Mouse (Mus musculus): ENCODE results near the gene Fmr1nb. TPM values are rescaled to one million over a fixed set of nuclear protein-coding genes. Genes with fewer than 3 reads are reported as not detected.
"Not testable (repeated sequence)": the region's sequence is repeated elsewhere in the genome, so short reads cannot be mapped to it uniquely, and the experiment has no call there.

Fmr1nb gene
- not detected in 2 replicates for polyA plus RNA-seq (2016; fragmentation: Nextera tagmentation; extraction: Ambion mirVana)

- no peak within 1 kb of the TSS for H3K4me2 ChIP-seq
- H3K9ac ChIP-seq (replicated peaks) = no peak within 1 kb of the TSS
- no peak for ATAC-seq (ENCODE audit: insufficient number of reproducible peaks, insufficient read depth, low FRiP score, low TSS enrichment, low read depth)
- H3K4me1 ChIP-seq (replicated peaks) = no peaks in the 10 kb centered on the region
- no peaks in the 10 kb centered on the region for H3K36me3 ChIP-seq
- 91% methylated on average over 15 of the region's 15 CpGs for WGBS
- H3K9me3 ChIP-seq = no peaks in the 10 kb centered on the region
- H3K27me3 ChIP-seq = no peaks in the 10 kb centered on the region
- no peak within 1 kb of the TSS for H3K27ac ChIP-seq
- no peak within 1 kb of the TSS for H3K4me3 ChIP-seq (replicated peaks)
These were observed at the start of gene Fmr1nb for GRCm38 (mm10) chrX:68761606-68762005. TSS of gene Fmr1nb (plus strand) at chrX:68761839.

- ATAC-seq (ENCODE audit: insufficient number of reproducible peaks, insufficient read depth, low FRiP score, low TSS enrichment, low read depth) = no peak
- H3K9ac ChIP-seq (replicated peaks) = no peak overlapping the region
- H3K4me3 ChIP-seq (replicated peaks) = no peak overlapping the region
- H3K36me3 ChIP-seq = no peaks in the 10 kb centered on the region
- no peaks in the 10 kb centered on the region for H3K4me1 ChIP-seq (replicated peaks)
- no peaks in the 10 kb centered on the region for H3K9me3 ChIP-seq
- no peaks in the 10 kb centered on the region for H3K27me3 ChIP-seq
- 63% methylated on average over 1 of the region's 1 CpGs for WGBS
- H3K4me2 ChIP-seq = no peak overlapping the region
- no peak overlapping the region for H3K27ac ChIP-seq
These were observed 24.7 kb upstream of the Fmr1nb start for GRCm38 (mm10) chrX:68736902-68737301.

DNA sequence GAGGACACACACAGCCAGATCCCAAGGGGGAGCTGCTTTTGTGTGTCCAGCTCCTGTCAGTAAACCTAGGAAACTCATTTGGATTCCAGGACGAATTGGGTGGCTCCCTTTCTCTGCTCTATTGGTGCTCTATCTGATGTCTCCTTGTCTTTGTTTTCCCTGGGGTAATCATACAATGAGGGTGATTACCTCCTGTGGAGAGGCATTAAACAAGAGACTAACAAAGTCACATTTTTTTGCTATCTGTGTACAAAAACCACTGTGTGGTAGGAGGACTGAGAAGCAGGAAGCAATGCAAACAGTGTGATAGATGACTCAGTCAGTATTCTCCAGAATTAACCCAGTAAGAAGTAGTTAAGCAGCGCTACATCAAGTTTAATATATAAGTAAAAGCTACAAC is 21.6 kb upstream of the Fmr1nb start:
- no peak for ATAC-seq (ENCODE audit: insufficient number of reproducible peaks, insufficient read depth, low FRiP score, low TSS enrichment, low read depth)
- no peaks in the 10 kb centered on the region for H3K27me3 ChIP-seq
- H3K4me1 ChIP-seq (replicated peaks) = no peaks in the 10 kb centered on the region
- no peak overlapping the region for H3K27ac ChIP-seq
- H3K9me3 ChIP-seq = no peaks in the 10 kb centered on the region
- no peak overlapping the region for H3K4me2 ChIP-seq
- H3K9ac ChIP-seq (replicated peaks) = no peak overlapping the region
- H3K36me3 ChIP-seq = no peaks in the 10 kb centered on the region
- 65% methylated on average over 2 of the region's 2 CpGs for WGBS
- H3K4me3 ChIP-seq (replicated peaks) = no peak overlapping the region

- not testable (repeated sequence) for H3K9me3 ChIP-seq; H3K9ac ChIP-seq (replicated peaks); H3K36me3 ChIP-seq; H3K4me1 ChIP-seq (replicated peaks); H3K27ac ChIP-seq; H3K27me3 ChIP-seq; ATAC-seq (ENCODE audit: insufficient number of reproducible peaks, insufficient read depth, low FRiP score, low TSS enrichment, low read depth)
- Histone ChIP-seq H3K4me3 (replicated peaks) (peak overlapping the region; percentile 31; the same call in 1 of the 2 replicates), H3K4me2 (peak overlapping the region; percentile 43)
- 16% methylated on average over 2 of the region's 2 CpGs for WGBS
These were observed 58.8 kb downstream of the Fmr1nb start for GRCm38 (mm10) chrX:68820449-68820848.

GRCm38 (mm10) chrX:68821059-68821458 is 59.4 kb downstream of the Fmr1nb start, which contains the start of gene Gm14698:
TSS of gene Gm14698 (plus strand) at chrX:68821093.
- 0 out of 2 replicates have a peak, but pooled peaks have one; percentile 59 for ATAC-seq (ENCODE audit: insufficient number of reproducible peaks, insufficient read depth, low FRiP score, low TSS enrichment, low read depth)
- not testable (repeated sequence) for H3K9ac ChIP-seq (replicated peaks); H3K36me3 ChIP-seq; H3K27ac ChIP-seq; H3K27me3 ChIP-seq; H3K4me1 ChIP-seq (replicated peaks); H3K9me3 ChIP-seq
- H3K4me3 ChIP-seq (replicated peaks) = peak within 1 kb of the TSS; percentile 31
- peak within 1 kb of the TSS; percentile 43 for H3K4me2 ChIP-seq
- WGBS = 23% methylated on average over 26 of the region's 36 CpGs

GRCm38 (mm10) chrX:68839548-68840444 is 78.2 kb downstream of the Fmr1nb start:
- no peaks in the 10 kb centered on the region for H3K27me3 ChIP-seq
- WGBS = 24% methylated on average over 5 of the region's 5 CpGs
- H3K27ac ChIP-seq = no peak overlapping the region
- no peak for ATAC-seq (ENCODE audit: insufficient number of reproducible peaks, insufficient read depth, low FRiP score, low TSS enrichment, low read depth)
- no peak overlapping the region for H3K9ac ChIP-seq (replicated peaks)
- no peak overlapping the region for H3K4me2 ChIP-seq
- H3K36me3 ChIP-seq = no peaks in the 10 kb centered on the region
- H3K4me3 ChIP-seq (replicated peaks) = no peak overlapping the region
- no peaks in the 10 kb centered on the region for H3K9me3 ChIP-seq
- no peaks in the 10 kb centered on the region for H3K4me1 ChIP-seq (replicated peaks)

Other genes starting within 250 kb of the Fmr1nb start
- 85.6 and 86.5 TPM in 2 replicates for gene Fmr1, start 83.3 kb upstream of the Fmr1nb start, polyA plus RNA-seq (2016; fragmentation: Nextera tagmentation; extraction: Ambion mirVana)
- 4.2 TPM in 2 replicates for gene Gm14698, start 59.3 kb downstream of the Fmr1nb start, polyA plus RNA-seq (2016; fragmentation: Nextera tagmentation; extraction: Ambion mirVana)
- not detected in 2 replicates for gene Gm6812, start 131.2 kb downstream of the Fmr1nb start, polyA plus RNA-seq (2016; fragmentation: Nextera tagmentation; extraction: Ambion mirVana)